Mouse (Mus musculus): ENCODE data around the gene 1700001P01Rik. TPM values are rescaled to one million over a fixed set of nuclear protein-coding genes. Genes with fewer than 3 reads are reported as not detected.

Gene 1700001P01Rik
- polyA plus RNA-seq, 1 experiment: 0.22 TPM

DNA sequence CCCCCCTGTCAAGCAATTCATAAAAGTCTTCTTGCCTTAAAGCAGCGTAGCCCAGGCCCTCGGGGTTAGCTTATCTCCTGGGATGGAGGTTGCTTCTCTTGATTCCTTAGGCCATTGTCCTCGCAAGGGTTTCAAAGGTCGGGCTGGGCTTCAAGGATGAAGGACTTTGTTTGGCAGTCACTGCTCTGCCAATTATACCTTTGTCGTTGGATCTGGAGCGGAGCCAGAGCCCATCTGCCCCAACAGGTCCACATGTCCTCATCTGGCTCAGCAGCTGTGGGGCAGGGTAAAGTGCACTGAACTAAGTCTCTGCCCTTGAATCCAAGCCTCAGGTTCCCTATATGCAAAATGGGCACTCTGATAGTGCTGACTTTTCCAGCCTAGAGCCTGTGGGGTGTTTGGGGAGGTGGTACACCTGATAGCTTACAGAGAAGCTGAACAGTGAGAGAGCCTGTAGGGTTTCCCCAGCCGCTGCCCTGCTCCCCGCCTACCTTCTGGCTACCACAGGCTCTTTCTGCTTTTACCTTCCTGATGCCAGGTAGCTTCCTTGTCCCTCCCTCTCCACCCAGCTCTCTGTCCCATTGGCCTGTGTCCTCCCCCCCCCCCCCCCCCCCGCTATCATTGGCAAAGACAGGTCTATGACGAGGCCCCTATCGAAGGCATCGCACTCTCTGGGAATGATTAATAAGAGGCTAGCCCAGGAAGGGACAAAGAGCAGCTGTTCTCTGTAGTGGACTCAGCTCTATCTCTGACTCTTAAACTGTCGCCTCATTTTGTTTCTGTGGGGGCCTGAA is 36.0 kb upstream of the 1700001P01Rik start:
- TF ChIP-seq CTCF (IDR thresholded peaks at IDR 0.05; ENCODE audit: insufficient read depth, low read length): no peak
- no peak for TF ChIP-seq POLR2A (IDR thresholded peaks at IDR 0.05; ENCODE audit: borderline replicate concordance, extremely low read depth, low read depth, low read length)
- H3K4me1 ChIP-seq (ENCODE audit: control insufficient read depth, insufficient read depth, low read length): peaks cover 60% of the 10 kb centered on the region
- DNase-seq: no peak
- 46% methylated on average over 13 of the region's 13 CpGs for WGBS
- H3K4me3 ChIP-seq (replicated peaks; ENCODE audit: extremely low read depth, low read depth, low read length): no peak overlapping the region

DNA sequence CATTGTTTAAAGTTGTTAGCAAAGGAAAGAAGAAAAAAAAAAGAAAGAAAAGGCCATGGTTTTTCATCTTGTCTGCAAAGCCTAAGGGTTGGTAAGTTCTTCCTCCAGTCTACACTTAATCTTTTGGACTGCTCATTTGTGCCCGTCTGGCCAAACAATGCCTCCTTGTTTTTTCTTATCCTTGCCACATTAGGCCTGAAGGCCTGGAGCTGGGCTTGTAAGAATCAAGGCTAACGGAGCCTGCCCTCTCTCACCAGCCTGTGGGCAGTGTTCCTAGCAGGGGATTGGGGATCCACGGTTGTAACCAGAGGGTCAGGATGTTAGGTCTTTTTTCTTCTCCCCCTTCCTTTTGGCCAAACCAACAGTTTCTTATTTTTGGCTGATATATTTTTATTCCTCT is 35.3 kb upstream of the 1700001P01Rik start:
- 38% methylated on average over 3 of the region's 3 CpGs for WGBS
- H3K4me3 ChIP-seq (replicated peaks; ENCODE audit: extremely low read depth, low read depth, low read length): no peak overlapping the region
- TF ChIP-seq POLR2A (IDR thresholded peaks at IDR 0.05; ENCODE audit: borderline replicate concordance, extremely low read depth, low read depth, low read length): no peak
- peaks cover 59% of the 10 kb centered on the region for H3K4me1 ChIP-seq (ENCODE audit: control insufficient read depth, insufficient read depth, low read length)
- no peak for DNase-seq

DNA sequence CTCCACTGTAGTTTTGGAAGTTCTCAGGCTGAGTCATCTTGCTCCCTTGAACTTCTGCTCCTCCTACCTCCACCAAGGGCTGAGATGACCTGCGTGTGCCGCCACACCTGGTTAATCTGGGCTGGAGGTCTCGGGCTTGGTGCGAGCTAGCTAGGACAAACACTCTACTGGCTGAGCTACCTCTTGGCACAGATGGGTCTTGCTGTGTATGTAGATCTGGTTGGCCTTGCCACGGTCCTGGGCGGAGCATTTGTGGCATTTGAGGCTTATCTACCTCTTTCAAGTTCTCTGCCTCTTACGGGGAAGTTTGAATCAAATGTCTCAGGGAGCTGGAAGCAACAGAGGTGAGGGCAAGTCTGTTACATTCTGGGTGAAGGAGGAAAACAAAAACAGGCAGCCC is 34.6 kb upstream of the 1700001P01Rik start:
- no peak overlapping the region for H3K4me3 ChIP-seq (replicated peaks; ENCODE audit: extremely low read depth, low read depth, low read length)
- peaks cover 63% of the 10 kb centered on the region for H3K4me1 ChIP-seq (ENCODE audit: control insufficient read depth, insufficient read depth, low read length)
- no peak for TF ChIP-seq POLR2A (IDR thresholded peaks at IDR 0.05; ENCODE audit: borderline replicate concordance, extremely low read depth, low read depth, low read length)
- no peak for TF ChIP-seq CTCF (IDR thresholded peaks at IDR 0.05; ENCODE audit: insufficient read depth, low read length)
- DNase-seq: no peak
- WGBS: 49% methylated on average over 7 of the region's 7 CpGs

DNA sequence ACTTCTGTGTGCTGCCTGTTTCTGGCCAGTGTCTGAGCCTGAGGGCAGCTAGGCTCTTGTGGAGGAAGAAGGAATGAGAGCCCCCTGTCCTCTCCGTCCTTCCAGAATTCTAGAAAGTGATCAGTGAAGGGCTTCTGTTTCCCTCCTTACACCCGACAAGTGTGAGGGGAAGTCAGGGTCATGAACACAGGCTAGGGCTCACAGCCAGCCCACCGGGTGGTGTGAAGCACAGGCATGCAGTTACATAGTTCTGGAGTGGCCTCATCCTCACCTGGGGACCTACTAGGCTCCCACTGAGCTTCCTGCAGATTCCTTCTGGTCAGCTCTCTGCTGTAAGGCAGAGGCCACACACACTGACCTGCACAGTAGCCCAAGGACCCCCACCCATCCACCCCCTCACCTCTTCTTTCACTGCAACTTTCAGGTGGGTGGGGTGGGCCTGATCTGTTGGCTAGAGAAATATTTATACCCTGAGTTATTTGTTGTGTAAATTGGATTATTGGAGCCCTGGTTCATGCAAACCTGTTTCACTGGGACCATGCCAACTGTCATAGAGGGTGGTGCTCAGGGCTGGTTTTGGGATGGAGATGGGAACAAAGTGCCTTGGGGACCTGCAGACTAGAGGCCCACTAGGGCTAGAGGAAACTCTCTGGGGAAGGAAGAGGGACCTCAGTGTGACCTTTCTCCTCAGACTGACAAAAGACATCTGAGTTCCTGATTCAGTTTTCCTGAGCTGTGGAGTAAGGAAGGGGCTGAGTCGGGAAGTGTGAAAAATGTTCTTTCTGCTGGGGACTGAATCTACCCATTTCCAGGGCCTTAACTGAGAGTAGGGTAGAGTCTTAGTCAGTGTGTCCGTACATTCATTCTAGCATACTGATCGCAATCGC is 33.8 kb upstream of the 1700001P01Rik start:
- 29% methylated on average over 7 of the region's 7 CpGs for WGBS
- DNase-seq: peak; percentile 10
- Histone ChIP-seq H3K4me3 (replicated peaks; ENCODE audit: extremely low read depth, low read depth, low read length) (no peak overlapping the region), H3K4me1 (ENCODE audit: control insufficient read depth, insufficient read depth, low read length) (peaks cover 69% of the 10 kb centered on the region)
- TF ChIP-seq CTCF (IDR thresholded peaks at IDR 0.05; ENCODE audit: insufficient read depth, low read length) (no peak), POLR2A (IDR thresholded peaks at IDR 0.05; ENCODE audit: borderline replicate concordance, extremely low read depth, low read depth, low read length) (no peak)

DNA sequence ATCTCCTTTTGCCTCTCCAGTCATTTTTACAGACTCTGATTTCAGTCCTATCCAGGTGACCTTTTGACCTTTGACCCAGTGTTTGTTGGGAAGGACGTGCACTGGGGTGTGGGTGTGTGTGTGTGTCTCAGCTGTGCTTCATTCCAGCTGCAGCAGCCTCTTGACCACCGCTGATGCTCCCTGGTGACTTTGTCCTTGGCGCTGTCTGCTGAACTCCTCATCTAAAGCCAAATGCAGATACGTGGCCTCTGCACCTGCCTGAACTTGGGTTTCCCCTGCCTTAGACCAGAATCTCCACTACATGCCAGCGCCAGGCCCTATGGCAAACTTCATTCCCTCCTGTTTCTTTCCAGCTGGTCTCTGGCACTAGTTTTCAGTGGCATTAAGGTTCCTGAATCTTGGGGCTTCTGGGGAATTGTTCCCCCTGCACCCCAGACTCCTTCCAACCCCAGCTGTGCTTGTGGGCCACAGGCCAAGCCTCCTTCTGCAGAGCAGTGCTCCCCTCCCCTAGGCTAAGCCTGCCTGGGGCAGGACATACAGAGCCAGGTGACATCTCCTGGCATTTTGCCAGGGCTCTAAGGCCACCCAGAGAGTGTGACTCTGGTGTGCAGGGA is 33.0 kb upstream of the 1700001P01Rik start:
- no peak overlapping the region for H3K4me3 ChIP-seq (replicated peaks; ENCODE audit: extremely low read depth, low read depth, low read length)
- no peak for DNase-seq
- TF ChIP-seq CTCF (IDR thresholded peaks at IDR 0.05; ENCODE audit: insufficient read depth, low read length) (no peak), POLR2A (IDR thresholded peaks at IDR 0.05; ENCODE audit: borderline replicate concordance, extremely low read depth, low read depth, low read length) (no peak)
- WGBS: 36% methylated on average over 5 of the region's 5 CpGs
- peaks cover 70% of the 10 kb centered on the region for H3K4me1 ChIP-seq (ENCODE audit: control insufficient read depth, insufficient read depth, low read length)

DNA sequence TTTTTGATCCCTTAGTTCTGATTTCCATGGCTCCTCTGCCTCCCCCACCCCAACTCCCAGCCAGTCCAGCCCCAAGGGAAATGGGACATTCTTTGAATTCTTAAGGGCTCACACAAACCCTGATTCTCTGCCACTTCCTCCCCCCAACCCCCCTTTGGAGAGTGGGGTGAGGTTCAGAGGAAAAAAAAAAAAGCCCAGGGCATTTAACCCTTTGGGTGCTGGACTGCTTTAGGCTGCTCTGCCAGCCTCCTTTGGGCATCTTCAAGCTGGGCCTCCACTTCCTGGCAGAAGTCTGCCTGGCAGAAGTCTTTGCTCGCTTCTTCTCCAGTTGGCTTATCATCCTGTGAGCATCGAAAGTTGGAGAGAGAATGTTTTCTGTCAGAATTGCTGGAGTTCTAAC is 32.4 kb upstream of the 1700001P01Rik start:
- WGBS: 21% methylated on average over 2 of the region's 2 CpGs
- H3K4me1 ChIP-seq (ENCODE audit: control insufficient read depth, insufficient read depth, low read length): peaks cover 66% of the 10 kb centered on the region
- no peak for DNase-seq
- H3K4me3 ChIP-seq (replicated peaks; ENCODE audit: extremely low read depth, low read depth, low read length): no peak overlapping the region
- no peak for TF ChIP-seq CTCF (IDR thresholded peaks at IDR 0.05; ENCODE audit: insufficient read depth, low read length)
- no peak for TF ChIP-seq POLR2A (IDR thresholded peaks at IDR 0.05; ENCODE audit: borderline replicate concordance, extremely low read depth, low read depth, low read length)

DNA sequence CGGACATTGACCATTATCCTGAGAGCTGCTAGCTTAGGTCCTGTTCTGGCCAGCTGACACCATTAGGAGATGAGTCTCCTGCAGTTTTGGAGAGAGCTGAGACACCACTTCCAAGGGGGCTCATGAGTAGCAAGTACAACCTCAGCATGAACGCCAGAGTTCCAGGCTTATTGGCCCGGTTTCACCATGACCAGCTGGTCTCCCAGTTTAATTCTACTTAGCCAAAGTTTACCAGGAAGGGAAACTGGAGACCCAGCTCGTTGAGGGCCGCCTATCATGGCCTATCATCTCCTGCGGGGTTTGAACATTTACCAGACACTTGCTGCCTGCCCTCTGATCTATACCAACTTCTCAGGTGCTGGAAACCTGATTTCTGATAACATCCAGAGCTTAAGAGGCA is 31.9 kb upstream of the 1700001P01Rik start:
- Histone ChIP-seq H3K4me3 (replicated peaks; ENCODE audit: extremely low read depth, low read depth, low read length) (no peak overlapping the region), H3K4me1 (ENCODE audit: control insufficient read depth, insufficient read depth, low read length) (peaks cover 63% of the 10 kb centered on the region)
- DNase-seq: no peak
- TF ChIP-seq CTCF (IDR thresholded peaks at IDR 0.05; ENCODE audit: insufficient read depth, low read length) (no peak), POLR2A (IDR thresholded peaks at IDR 0.05; ENCODE audit: borderline replicate concordance, extremely low read depth, low read depth, low read length) (no peak)
- 31% methylated on average over 6 of the region's 6 CpGs for WGBS

DNA sequence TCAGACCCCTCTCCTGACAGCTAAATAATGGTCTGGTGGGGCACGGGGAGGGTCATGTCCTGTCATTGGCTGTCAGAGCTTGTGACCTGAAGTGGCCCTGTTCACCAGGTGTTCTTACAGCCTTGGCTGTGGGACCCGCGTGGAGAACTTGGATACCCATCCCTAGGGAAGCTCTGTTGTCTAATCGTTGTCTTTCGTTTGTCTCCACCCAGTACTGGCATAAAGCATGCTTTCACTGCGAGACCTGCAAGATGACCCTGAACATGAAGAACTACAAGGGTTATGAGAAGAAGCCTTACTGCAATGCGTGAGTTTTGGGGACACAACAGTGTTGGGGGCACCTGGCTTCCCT is 30.9 kb upstream of the 1700001P01Rik start:
- peaks cover 65% of the 10 kb centered on the region for H3K4me1 ChIP-seq (ENCODE audit: control insufficient read depth, insufficient read depth, low read length)
- H3K4me3 ChIP-seq (replicated peaks; ENCODE audit: extremely low read depth, low read depth, low read length): no peak overlapping the region
- TF ChIP-seq CTCF (IDR thresholded peaks at IDR 0.05; ENCODE audit: insufficient read depth, low read length) (no peak), POLR2A (IDR thresholded peaks at IDR 0.05; ENCODE audit: borderline replicate concordance, extremely low read depth, low read depth, low read length) (no peak)
- DNase-seq: no peak
- 45% methylated on average over 7 of the region's 7 CpGs for WGBS
